Mouse (Mus musculus) intestine, embryonic 16.5 days (tissue): Measurements from ENCODE around the gene Pard3b. TPM values are rescaled to one million over a fixed set of nuclear protein-coding genes. Genes with fewer than 3 reads are reported as not detected.

ENCODE experiments used
- ATAC-seq: fragments of 200-750 bp; cut with Nextera tagmentation; 2 replicates; pipeline ENCODE4 v1.8.0; 2017; ENCODE audit warnings: moderate TSS enrichment, moderate library complexity
- H3K27ac ChIP-seq: fragments of 300-500 bp; sonication (generic); 2 replicates; pipeline ENCODE4 v1.5.1; 2014; ENCODE audit warnings: mild to moderate bottlenecking, low read length
- H3K27me3 ChIP-seq: fragments of 300-500 bp; sonication (generic); replicated peaks from 2 replicates; pipeline ENCODE4 v1.6.1; 2014; ENCODE audit warnings: low read length, control low read depth, mixed read lengths; ENCODE audit not compliant: control insufficient read depth, insufficient read depth
- H3K36me3 ChIP-seq: fragments of 300-500 bp; sonication (generic); 2 replicates; pipeline ENCODE4 v1.6.1; 2014; ENCODE audit warnings: low read length, control low read depth; ENCODE audit not compliant: control insufficient read depth, insufficient read depth
- H3K4me1 ChIP-seq: fragments of 300-500 bp; sonication (generic); 2 replicates; pipeline ENCODE4 v1.6.1; 2014; ENCODE audit warnings: low read length, control low read depth, mixed read lengths; ENCODE audit not compliant: control insufficient read depth, insufficient read depth
- H3K4me2 ChIP-seq: fragments of 300-500 bp; sonication (generic); 2 replicates; pipeline ENCODE4 v1.6.1; 2014; ENCODE audit warnings: low read depth, low read length, control low read depth
- H3K4me3 ChIP-seq: fragments of 300-500 bp; sonication (generic); 2 replicates; pipeline ENCODE4 v1.5.1; 2014; ENCODE audit warnings: mild to moderate bottlenecking, low read length
- H3K9ac ChIP-seq: fragments of 300-500 bp; sonication (generic); 2 replicates; pipeline ENCODE4 v1.6.1; 2014; ENCODE audit warnings: low read depth, low read length
- H3K9me3 ChIP-seq: fragments of 300-500 bp; sonication (generic); 2 replicates; pipeline ENCODE4 v1.6.1; 2016; ENCODE audit warnings: low read length, control low read depth; ENCODE audit not compliant: control insufficient read depth
- WGBS: fragments of 180-500 bp; shearing (Covaris S2); extraction: QIAGEN DNeasy Blood & Tissue Kit; methylation state at CpG from one replicate; pipeline ENCODE4 v1.1.7; 2014; 5-methylcytosine and 5-hydroxymethylcytosine counted together
- polyA plus RNA-seq: library from polyadenylated mRNA; unstranded; fragments of >200 nt; fragmentation: Nextera tagmentation; extraction: Ambion mirVana; gene quantifications from 2 replicates; pipeline ENCODE4 v1.2.1, GENCODE M21; 2015

The Pard3b gene
- polyA plus RNA-seq, 1 experiment from 2014 or later = 22.3 TPM

DNA sequence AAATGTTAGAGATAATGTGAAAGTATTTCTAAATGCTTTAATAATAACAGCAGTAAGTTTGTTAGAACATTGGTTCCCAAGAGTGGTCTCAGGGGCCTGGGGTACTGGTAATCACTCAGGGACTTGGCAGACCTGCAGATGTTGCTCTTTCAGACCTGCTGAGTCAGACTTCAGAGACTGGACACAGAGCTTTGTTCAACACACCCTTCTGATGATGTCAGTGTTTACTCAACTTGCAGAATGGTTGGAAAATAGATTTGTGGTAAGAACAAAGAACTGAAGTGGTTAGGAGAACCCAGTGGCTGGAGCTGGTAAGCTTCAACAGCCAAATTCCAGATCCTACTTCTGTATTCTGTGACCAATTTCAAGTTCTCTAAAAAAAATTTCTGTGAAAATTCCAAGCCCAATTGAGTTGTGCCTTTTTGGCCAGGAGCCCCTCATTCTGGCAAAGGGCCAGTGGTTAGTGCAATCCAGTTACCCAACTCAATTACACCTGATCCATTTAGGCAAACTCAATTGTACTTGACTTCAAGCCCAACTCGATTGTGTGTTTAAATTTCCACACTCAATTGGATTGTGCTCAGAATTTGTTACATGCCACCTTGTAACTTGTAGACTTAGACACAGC lies 536.5 kb downstream of the Pard3b start:
- 74% methylated on average over 1 of the region's 1 CpGs for WGBS
- Histone ChIP-seq H3K27ac (no peak overlapping the region), H3K4me1 (no peaks in the 10 kb centered on the region), H3K36me3 (0 out of 2 replicates have a peak, but pooled peaks cover 5% of the 10 kb centered on the region), H3K9ac (no peak overlapping the region), H3K4me2 (no peak overlapping the region), H3K4me3 (no peak overlapping the region), H3K27me3 (no peaks in the 10 kb centered on the region), H3K9me3 (no peaks in the 10 kb centered on the region)
- no peak for ATAC-seq

- Histone ChIP-seq H3K27ac (no peak overlapping the region), H3K27me3 (no peaks in the 10 kb centered on the region), H3K4me1 (peaks cover 5% of the 10 kb centered on the region; the same call in 1 of the 2 replicates), H3K9ac (no peak overlapping the region), H3K4me3 (no peak overlapping the region), H3K4me2 (no peak overlapping the region), H3K36me3 (no peaks in the 10 kb centered on the region), H3K9me3 (no peaks in the 10 kb centered on the region)
- ATAC-seq = peak; percentile 86
- 25% methylated on average over 5 of the region's 5 CpGs for WGBS
These were observed 543.0 kb downstream of the Pard3b start for GRCm38 (mm10) chr1:62181638-62182037.

DNA sequence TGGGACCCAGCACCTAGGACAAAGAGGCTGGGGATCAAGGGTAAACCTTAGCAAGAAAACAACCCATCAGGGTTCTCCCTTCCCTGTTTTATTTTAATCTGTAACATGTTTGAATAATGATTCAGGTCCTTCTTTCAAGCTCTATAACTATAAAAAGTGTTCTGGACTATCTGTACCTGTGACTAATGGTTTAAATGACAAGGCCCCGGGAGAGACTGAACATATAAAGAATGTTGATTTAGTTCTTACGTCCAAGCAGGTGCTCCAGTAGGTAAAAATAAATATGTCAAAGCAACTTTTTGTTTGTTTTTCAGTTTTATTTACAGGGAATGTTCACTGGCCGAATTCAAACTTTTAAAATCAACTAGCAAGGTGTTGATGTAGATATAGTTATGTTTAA lies 544.0 kb downstream of the Pard3b start:
- no peaks in the 10 kb centered on the region for H3K36me3 ChIP-seq
- peaks cover 5% of the 10 kb centered on the region; the same call in 1 of the 2 replicates for H3K4me1 ChIP-seq
- 65% methylated on average over 3 of the region's 3 CpGs for WGBS
- H3K9ac ChIP-seq = no peak overlapping the region
- H3K4me2 ChIP-seq = no peak overlapping the region
- no peak overlapping the region for H3K27ac ChIP-seq
- no peaks in the 10 kb centered on the region for H3K27me3 ChIP-seq
- ATAC-seq = no peak
- H3K4me3 ChIP-seq = no peak overlapping the region
- no peaks in the 10 kb centered on the region for H3K9me3 ChIP-seq

DNA sequence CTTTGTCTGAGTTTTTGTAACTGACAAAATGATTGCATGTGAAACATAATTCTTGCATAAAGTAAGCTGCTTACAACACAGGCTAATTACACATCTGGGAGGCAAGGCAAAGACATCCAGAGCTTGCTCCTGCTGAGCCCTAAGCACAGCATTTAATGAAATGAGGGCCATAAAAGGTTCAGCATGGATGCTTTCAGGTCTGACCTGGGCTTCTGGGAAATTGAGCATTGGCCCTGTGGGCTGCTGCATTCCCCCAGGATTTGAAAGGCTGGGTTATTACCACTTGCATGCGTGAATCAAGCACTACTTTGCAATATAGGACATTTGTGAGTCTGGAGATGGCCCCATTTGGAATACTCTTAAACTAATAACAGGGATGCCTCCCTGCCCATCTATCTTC lies 552.2 kb downstream of the Pard3b start:
- ATAC-seq = no peak
- no peak overlapping the region for H3K9ac ChIP-seq
- H3K4me2 ChIP-seq = no peak overlapping the region
- WGBS = 50% methylated on average over 1 of the region's 1 CpGs
- H3K27ac ChIP-seq = no peak overlapping the region
- H3K4me3 ChIP-seq = no peak overlapping the region
- no peaks in the 10 kb centered on the region for H3K27me3 ChIP-seq
- H3K36me3 ChIP-seq = no peaks in the 10 kb centered on the region
- H3K4me1 ChIP-seq = 0 out of 2 replicates have a peak, but pooled peaks cover 3% of the 10 kb centered on the region
- H3K9me3 ChIP-seq = no peaks in the 10 kb centered on the region

GRCm38 (mm10) chr1:62197515-62197914 lies 558.9 kb downstream of the Pard3b start:
- no peak overlapping the region for H3K27ac ChIP-seq

DNA sequence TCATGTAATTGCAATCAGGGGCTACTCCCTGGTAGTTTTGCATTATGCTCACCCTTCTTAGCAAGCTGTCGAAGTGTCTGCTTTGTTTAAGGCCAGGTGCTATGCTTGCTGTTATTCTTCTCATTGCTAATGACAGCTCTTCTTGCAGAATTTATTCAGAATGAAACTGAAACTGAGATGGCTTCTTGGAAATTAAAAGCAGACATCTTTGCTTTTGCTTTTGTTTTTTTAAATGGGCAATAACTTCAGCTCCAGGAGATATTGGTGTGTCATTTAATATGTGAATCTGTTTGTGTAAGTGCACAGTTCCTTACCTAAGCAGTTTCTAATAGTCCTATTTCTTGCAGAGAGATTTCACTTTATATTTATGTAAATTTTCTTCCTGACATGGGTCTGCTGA lies 562.3 kb downstream of the Pard3b start:
- Histone ChIP-seq H3K27ac (no peak overlapping the region), H3K9ac (no peak overlapping the region), H3K4me1 (no peaks in the 10 kb centered on the region), H3K4me2 (no peak overlapping the region), H3K4me3 (no peak overlapping the region), H3K9me3 (no peaks in the 10 kb centered on the region), H3K36me3 (no peaks in the 10 kb centered on the region), H3K27me3 (no peaks in the 10 kb centered on the region)
- no peak for ATAC-seq
- 57% methylated on average over 1 of the region's 1 CpGs for WGBS

More at GRCm38 (mm10) chr1:62197515-62197914, 558.9 kb downstream of the Pard3b start:
- Histone ChIP-seq H3K4me3 (no peak overlapping the region), H3K9me3 (no peaks in the 10 kb centered on the region), H3K4me1 (no peaks in the 10 kb centered on the region), H3K4me2 (no peak overlapping the region), H3K9ac (no peak overlapping the region), H3K36me3 (no peaks in the 10 kb centered on the region), H3K27me3 (no peaks in the 10 kb centered on the region)
- 65% methylated on average over 8 of the region's 8 CpGs for WGBS
- no peak for ATAC-seq

DNA sequence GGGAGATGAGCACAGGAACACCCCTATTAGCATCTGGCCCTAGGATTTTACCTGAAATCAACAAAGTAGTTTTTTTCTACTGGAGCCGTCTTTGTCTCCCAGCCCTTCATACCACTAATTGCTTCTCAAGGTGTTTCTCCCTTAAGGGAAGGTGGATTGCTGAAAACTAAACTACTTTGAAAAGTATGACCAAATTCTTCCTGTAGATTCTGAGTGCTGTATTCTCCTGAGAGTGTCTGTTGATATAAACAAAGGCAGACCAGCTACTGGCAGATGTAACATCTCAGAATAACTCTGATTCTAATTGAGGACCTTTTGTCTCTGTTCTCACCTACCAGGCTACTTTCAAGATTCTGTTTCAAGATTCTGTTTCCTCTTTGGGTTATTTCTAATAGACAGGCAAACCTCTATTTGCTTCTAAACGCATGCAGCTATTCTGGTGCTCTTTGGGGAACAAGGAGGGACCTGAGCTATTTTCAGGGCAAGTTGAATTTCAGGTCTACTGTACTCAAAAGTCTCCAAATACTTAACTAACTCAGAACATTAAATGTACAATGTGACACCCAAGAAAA lies 563.1 kb downstream of the Pard3b start:
- Histone ChIP-seq H3K27me3 (no peaks in the 10 kb centered on the region), H3K36me3 (no peaks in the 10 kb centered on the region), H3K4me2 (no peak overlapping the region), H3K9me3 (no peaks in the 10 kb centered on the region), H3K4me3 (no peak overlapping the region), H3K9ac (no peak overlapping the region), H3K27ac (no peak overlapping the region), H3K4me1 (no peaks in the 10 kb centered on the region)
- WGBS = 37% methylated on average over 2 of the region's 2 CpGs
- ATAC-seq = no peak

- H3K36me3 ChIP-seq = no peaks in the 10 kb centered on the region
- H3K27me3 ChIP-seq = no peaks in the 10 kb centered on the region
- H3K4me1 ChIP-seq = no peaks in the 10 kb centered on the region
- ATAC-seq = no peak
- no peak overlapping the region for H3K27ac ChIP-seq
- WGBS = 88% methylated on average over 2 of the region's 2 CpGs
- no peaks in the 10 kb centered on the region for H3K9me3 ChIP-seq
- no peak overlapping the region for H3K4me2 ChIP-seq
- no peak overlapping the region for H3K9ac ChIP-seq
- H3K4me3 ChIP-seq = no peak overlapping the region
These were observed 574.7 kb downstream of the Pard3b start for GRCm38 (mm10) chr1:62213285-62213684.

GRCm38 (mm10) chr1:62215842-62216241 lies 577.2 kb downstream of the Pard3b start:
- WGBS = 79% methylated on average over 2 of the region's 2 CpGs
- H3K9me3 ChIP-seq = no peaks in the 10 kb centered on the region
- no peaks in the 10 kb centered on the region for H3K27me3 ChIP-seq
- no peak overlapping the region for H3K4me2 ChIP-seq
- H3K36me3 ChIP-seq = no peaks in the 10 kb centered on the region
- H3K4me3 ChIP-seq = no peak overlapping the region
- no peak overlapping the region for H3K27ac ChIP-seq
- no peak for ATAC-seq
- H3K4me1 ChIP-seq = no peaks in the 10 kb centered on the region
- no peak overlapping the region for H3K9ac ChIP-seq

- Histone ChIP-seq H3K36me3 (no peaks in the 10 kb centered on the region), H3K27me3 (no peaks in the 10 kb centered on the region), H3K9ac (no peak overlapping the region), H3K4me1 (no peaks in the 10 kb centered on the region), H3K27ac (no peak overlapping the region), H3K4me3 (no peak overlapping the region), H3K4me2 (no peak overlapping the region), H3K9me3 (no peaks in the 10 kb centered on the region)
- 71% methylated on average over 4 of the region's 4 CpGs for WGBS
- ATAC-seq = no peak
These were observed 577.9 kb downstream of the Pard3b start for GRCm38 (mm10) chr1:62216568-62216967.
